ENCODE assay signal across 8 mouse cellular contexts in the genomic region with DNA sequence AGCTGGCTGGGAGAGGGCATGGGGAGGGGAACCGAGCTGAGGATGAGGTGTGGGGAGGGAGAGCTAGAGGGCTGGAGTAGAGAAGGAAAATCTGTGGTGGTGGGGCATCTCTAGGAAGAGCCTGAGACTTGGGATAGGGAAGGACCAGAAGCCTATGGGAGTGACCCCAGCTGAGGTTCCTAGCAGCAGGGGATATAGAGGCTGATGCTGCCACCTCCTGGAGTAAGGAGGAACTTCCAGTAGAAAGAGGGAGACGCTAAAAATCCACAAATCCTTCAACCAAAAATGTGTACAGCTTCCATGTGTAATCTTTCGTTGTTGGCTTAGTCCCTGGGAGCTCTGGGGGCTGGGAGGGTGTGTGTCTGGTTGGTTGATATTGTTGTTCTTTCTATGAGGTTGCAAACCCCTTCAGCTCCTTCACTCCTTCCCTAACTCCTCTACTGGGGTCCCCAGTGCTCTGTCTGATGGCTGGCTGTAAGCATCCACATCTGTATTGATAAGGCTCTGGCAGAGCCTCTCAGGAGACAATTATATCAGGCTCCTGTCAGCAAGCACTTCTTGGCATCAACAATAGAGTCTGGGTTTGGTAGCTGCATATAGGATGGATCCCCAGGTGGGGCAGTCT. TPM values are rescaled to one million over a fixed set of nuclear protein-coding genes. Genes with fewer than 3 reads are reported as not detected.
DNase-seq lines count a peak whose midpoint lies in the region; ATAC-seq lines count a peak whose summit lies in the region.

No protein-coding gene starts in this region.

- no peaks in the 10 kb centered on the region for H3K36me3 ChIP-seq in heart, embryonic 10.5 days
- no peaks in the 10 kb centered on the region for H3K36me3 ChIP-seq in intestine, embryonic 16.5 days (ENCODE audit: control insufficient read depth, insufficient read depth, low read length)

- H3K27ac ChIP-seq in heart, embryonic 10.5 days: no peak overlapping the region
- H3K27ac ChIP-seq in intestine, embryonic 16.5 days (ENCODE audit: low read length): no peak overlapping the region

- H3K4me2 ChIP-seq in intestine, embryonic 16.5 days (ENCODE audit: low read depth, low read length): no peak overlapping the region

- peak; percentile 83 for ATAC-seq in common myeloid progenitor, adult 5-6 weeks (replicated peaks; ENCODE audit: low read depth, poor library complexity, severe bottlenecking)
- ATAC-seq in intestine, embryonic 16.5 days: peak; percentile 45; the same call in 1 of the 2 replicates
- peak; percentile 87; the same call in 1 of the 2 replicates for ATAC-seq in megakaryocyte-erythroid progenitor cell, adult 5-6 weeks (replicated peaks; ENCODE audit: low FRiP score, low TSS enrichment, poor library complexity, severe bottlenecking)

- no peaks in the 10 kb centered on the region for H3K9me3 ChIP-seq in heart, embryonic 10.5 days
- H3K9me3 ChIP-seq in intestine, embryonic 16.5 days (ENCODE audit: control insufficient read depth, low read length): no peaks in the 10 kb centered on the region

- H3K4me3 ChIP-seq in heart, embryonic 10.5 days: no peak overlapping the region
- H3K4me3 ChIP-seq in intestine, embryonic 16.5 days (ENCODE audit: low read length): no peak overlapping the region

- DNase-seq in heart, adult 11 months: peak; percentile 95
- no peak for DNase-seq in heart, embryonic 10.5 days (ENCODE audit: low spot score)
- peak; percentile 60 for DNase-seq in gastrocnemius, postnatal 10 days
- DNase-seq in left cerebral cortex, postnatal 10 days (ENCODE audit: extremely low spot score in 1 of 2, low spot score in 2 of 2): peak; percentile 23 to 39
- peak; percentile 31 for DNase-seq in right cerebral cortex, postnatal 25 days

- H3K4me1 ChIP-seq in heart, embryonic 10.5 days: peaks cover 5% of the 10 kb centered on the region
- peaks cover 6% of the 10 kb centered on the region for H3K4me1 ChIP-seq in intestine, embryonic 16.5 days (ENCODE audit: control insufficient read depth, insufficient read depth, low read length)

- intact Hi-C loops in left cerebral cortex, postnatal 10 days (cut with DNase I): loop anchor here (5.0 kb wide), 1 partner anchor 90 kb away; no protein-coding TSS in a partner anchor

- WGBS in heart, embryonic 10.5 days: 5% methylated on average over 3 of the region's 3 CpGs
- WGBS in intestine, embryonic 16.5 days: 7% methylated on average over 3 of the region's 3 CpGs

- H3K9ac ChIP-seq in intestine, embryonic 16.5 days (ENCODE audit: low read depth, low read length): no peak overlapping the region

- peaks cover 4% of the 10 kb centered on the region; the same call in 1 of the 2 replicates for H3K27me3 ChIP-seq in heart, embryonic 10.5 days (ENCODE audit: insufficient read depth, poor library complexity, severe bottlenecking)
- H3K27me3 ChIP-seq in intestine, embryonic 16.5 days (replicated peaks; ENCODE audit: control insufficient read depth, insufficient read depth, low read length): 0 out of 2 replicates have a peak, but pooled peaks cover 4% of the 10 kb centered on the region

RNA-seq across cellular contexts. Expression of a gene that starts 3.5 kb away (rescaled TPM):
- 0.38 and 0.42 TPM in 2 replicates for polyA plus RNA-seq in heart, embryonic 10.5 days (2016; fragmentation: Nextera tagmentation; extraction: Ambion mirVana)
- total RNA-seq in common myeloid progenitor, adult 5-6 weeks (2017): 1.6 TPM in 1 of 2 replicates, not detected in the other
- total RNA-seq in gastrocnemius, postnatal 10 days (2021): under 1 TPM in 1 of 2 experiments, not detected in 1; 0.12 TPM
- 19.9 and 32.3 TPM in 2 replicates for polyA plus RNA-seq in intestine, embryonic 16.5 days (2015; fragmentation: Nextera tagmentation; extraction: Ambion mirVana)
- total RNA-seq in left cerebral cortex, postnatal 10 days (2021): under 1 TPM; 0.30 to 0.47 TPM
- not detected in 2 replicates for total RNA-seq in megakaryocyte-erythroid progenitor cell, adult 5-6 weeks (2014; fragmentation: Nextera tagmentation)
- not detected in 2 replicates for total RNA-seq in megakaryocyte-erythroid progenitor cell, adult 5-6 weeks (2017)

RNA-seq across cellular contexts. Expression of a gene that starts 3.6 kb away (rescaled TPM):
- 0.10 and 0.15 TPM in 2 replicates for polyA plus RNA-seq in heart, embryonic 10.5 days (2016; fragmentation: Nextera tagmentation; extraction: Ambion mirVana)
- total RNA-seq in common myeloid progenitor, adult 5-6 weeks (2017): 0.15 and 1.7 TPM in 2 replicates
- total RNA-seq in gastrocnemius, postnatal 10 days (2021): under 1 TPM; 0.09 to 0.12 TPM
- 10.8 and 12.6 TPM in 2 replicates for polyA plus RNA-seq in intestine, embryonic 16.5 days (2015; fragmentation: Nextera tagmentation; extraction: Ambion mirVana)
- total RNA-seq in left cerebral cortex, postnatal 10 days (2021): under 1 TPM in 1 of 2 experiments, not detected in 1; 0.13 TPM
- 0.69 TPM in 1 of 2 replicates, not detected in the other for total RNA-seq in megakaryocyte-erythroid progenitor cell, adult 5-6 weeks (2014; fragmentation: Nextera tagmentation)
- 1.8 and 2.9 TPM in 2 replicates for total RNA-seq in megakaryocyte-erythroid progenitor cell, adult 5-6 weeks (2017)

RNA-seq across cellular contexts. Expression of a gene that starts 29.3 kb away (rescaled TPM):
- 0.07 TPM in 1 of 2 replicates, not detected in the other for polyA plus RNA-seq in heart, embryonic 10.5 days (2016; fragmentation: Nextera tagmentation; extraction: Ambion mirVana)
- total RNA-seq in common myeloid progenitor, adult 5-6 weeks (2017): not detected in 2 replicates
- under 1 TPM; 0.40 to 0.50 TPM for total RNA-seq in gastrocnemius, postnatal 10 days (2021)
- 0.15 and 0.32 TPM in 2 replicates for polyA plus RNA-seq in intestine, embryonic 16.5 days (2015; fragmentation: Nextera tagmentation; extraction: Ambion mirVana)
- under 1 TPM; 0.21 to 0.51 TPM for total RNA-seq in left cerebral cortex, postnatal 10 days (2021)
- not detected in 2 replicates for total RNA-seq in megakaryocyte-erythroid progenitor cell, adult 5-6 weeks (2014; fragmentation: Nextera tagmentation)
- total RNA-seq in megakaryocyte-erythroid progenitor cell, adult 5-6 weeks (2017): not detected in 2 replicates

RNA-seq across cellular contexts. Expression of a gene that starts 35.3 kb away (rescaled TPM):
- polyA plus RNA-seq in heart, embryonic 10.5 days (2016; fragmentation: Nextera tagmentation; extraction: Ambion mirVana): 0.94 and 1.1 TPM in 2 replicates
- not detected in 2 replicates for total RNA-seq in common myeloid progenitor, adult 5-6 weeks (2017)
- under 1 TPM; 0.11 to 0.16 TPM for total RNA-seq in gastrocnemius, postnatal 10 days (2021)
- 0.86 and 0.88 TPM in 2 replicates for polyA plus RNA-seq in intestine, embryonic 16.5 days (2015; fragmentation: Nextera tagmentation; extraction: Ambion mirVana)
- 1 to 10 TPM; 2.1 to 2.3 TPM for total RNA-seq in left cerebral cortex, postnatal 10 days (2021)
- not detected in 2 replicates for total RNA-seq in megakaryocyte-erythroid progenitor cell, adult 5-6 weeks (2014; fragmentation: Nextera tagmentation)
- total RNA-seq in megakaryocyte-erythroid progenitor cell, adult 5-6 weeks (2017): 0.46 TPM in 1 of 2 replicates, not detected in the other

RNA-seq across cellular contexts. Expression of a gene that starts 53.7 kb away (rescaled TPM):
- 0.16 and 0.21 TPM in 2 replicates for polyA plus RNA-seq in heart, embryonic 10.5 days (2016; fragmentation: Nextera tagmentation; extraction: Ambion mirVana)
- total RNA-seq in common myeloid progenitor, adult 5-6 weeks (2017): 1.6 TPM in 1 of 2 replicates, not detected in the other
- 1 to 10 TPM in 1 of 2 experiments, under 1 TPM in 1; 0.87 to 1.6 TPM for total RNA-seq in gastrocnemius, postnatal 10 days (2021)
- polyA plus RNA-seq in intestine, embryonic 16.5 days (2015; fragmentation: Nextera tagmentation; extraction: Ambion mirVana): 0.70 and 1.6 TPM in 2 replicates
- under 1 TPM; 0.41 to 0.71 TPM for total RNA-seq in left cerebral cortex, postnatal 10 days (2021)
- not detected in 2 replicates for total RNA-seq in megakaryocyte-erythroid progenitor cell, adult 5-6 weeks (2014; fragmentation: Nextera tagmentation)
- total RNA-seq in megakaryocyte-erythroid progenitor cell, adult 5-6 weeks (2017): 0.69 and 1.2 TPM in 2 replicates
